Mouse (Mus musculus): ENCODE results near the gene Wfdc17. TPM values are rescaled to one million over a fixed set of nuclear protein-coding genes. Genes with fewer than 3 reads are reported as not detected.

The Wfdc17 gene
- total RNA-seq, 2 experiments from 2014 or later: 0.75 to 0.78 TPM

DNA sequence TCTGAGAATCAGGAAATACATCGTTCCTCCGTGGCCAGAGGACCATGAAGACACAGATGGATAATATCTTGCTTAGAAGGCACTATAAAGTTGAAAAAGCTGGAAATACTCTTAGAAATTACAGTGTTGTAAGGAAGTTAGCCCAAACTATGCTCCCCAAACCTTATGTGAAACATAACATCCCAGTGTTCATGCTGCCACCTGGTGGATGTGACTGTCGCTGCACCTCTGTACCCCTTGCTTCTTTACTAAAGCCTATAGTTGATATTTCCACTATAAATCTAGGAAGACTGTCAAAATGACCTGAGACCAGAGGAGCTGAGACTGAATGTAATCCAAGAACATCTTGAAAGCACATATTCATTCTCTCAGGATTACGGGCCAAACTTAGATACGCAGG lies 35.5 kb downstream of the Wfdc17 start:
- DNase-seq (ENCODE audit: low spot score in 2 of 2): peak; percentile 52 to 64

DNA sequence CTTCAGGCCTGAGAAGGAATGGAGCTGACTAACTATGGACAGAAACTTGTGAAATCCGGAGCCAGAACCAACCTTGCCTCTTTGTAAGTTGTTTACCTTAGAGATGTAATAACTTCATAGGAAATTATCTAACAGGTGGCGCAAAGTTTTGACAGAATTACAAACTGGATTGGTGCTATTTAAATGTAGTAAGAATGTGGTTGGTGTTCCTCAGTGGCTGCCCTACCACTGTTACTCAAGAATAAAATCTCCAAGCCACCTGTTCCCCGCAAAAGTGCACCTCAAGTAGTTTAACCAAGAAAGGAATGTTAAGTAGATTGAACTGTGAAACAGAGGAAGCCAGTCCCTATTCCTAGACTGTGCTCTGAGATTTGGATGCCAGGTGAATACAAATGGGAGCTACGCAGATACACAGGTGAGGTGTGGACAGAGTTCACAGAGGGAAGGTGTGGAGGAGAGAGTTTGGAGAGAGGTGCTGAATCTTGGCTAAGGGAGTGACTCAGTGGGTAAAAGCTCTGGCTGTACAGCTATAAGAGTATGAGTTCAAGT lies 36.7 kb downstream of the Wfdc17 start:
- DNase-seq (ENCODE audit: low spot score in 2 of 2): no peak

DNA sequence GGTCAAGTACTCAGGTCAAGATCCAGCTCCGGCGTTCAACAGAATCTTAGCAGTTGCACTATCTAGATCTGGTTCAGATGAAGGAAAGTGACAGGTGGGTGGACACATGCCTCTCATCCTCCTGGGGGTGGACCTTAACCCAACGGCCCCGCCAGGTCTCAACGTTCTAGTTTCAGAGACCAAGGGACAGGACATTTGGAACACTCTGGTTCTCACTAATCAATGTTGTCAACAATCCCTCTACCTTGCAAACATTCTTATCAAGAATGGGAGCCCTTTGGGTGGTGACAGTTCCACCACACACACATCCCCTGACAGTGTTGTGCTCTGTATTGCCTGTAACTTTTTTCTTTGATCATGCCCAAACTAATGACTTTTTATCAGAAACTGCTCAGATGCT lies 38.0 kb downstream of the Wfdc17 start:
- no peak for DNase-seq (ENCODE audit: low spot score in 2 of 2)

DNA sequence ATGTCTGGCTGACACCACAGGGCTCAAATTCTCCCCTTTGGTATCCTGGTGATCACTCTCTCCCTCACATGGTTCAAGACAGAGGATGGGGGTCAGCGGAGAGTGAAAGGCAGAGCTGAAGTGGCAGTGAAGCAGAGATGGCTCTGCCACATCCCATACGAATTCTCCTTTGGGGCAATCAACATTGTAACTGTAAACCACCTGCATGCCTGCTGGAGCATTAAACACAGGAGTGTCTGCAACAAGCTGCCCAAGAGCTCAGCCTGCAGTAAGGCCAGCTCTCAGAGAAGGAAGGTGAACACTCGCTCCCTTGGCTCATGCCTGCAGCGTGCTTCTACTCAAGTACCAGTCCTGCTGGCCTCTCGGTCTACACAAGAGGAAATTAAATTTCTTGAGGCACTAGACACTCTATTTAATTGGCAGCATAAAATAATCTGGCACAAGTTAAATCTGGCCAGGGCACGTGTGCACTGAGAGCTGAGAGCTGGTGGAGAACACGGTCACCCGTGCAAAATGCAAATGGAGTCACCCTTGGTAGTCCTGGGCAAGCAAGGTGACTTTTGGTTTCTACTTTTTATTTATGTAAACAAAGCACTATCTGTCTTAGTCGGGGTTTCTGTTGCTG lies 39.1 kb downstream of the Wfdc17 start:
- DNase-seq (ENCODE audit: low spot score in 2 of 2): no peak

DNA sequence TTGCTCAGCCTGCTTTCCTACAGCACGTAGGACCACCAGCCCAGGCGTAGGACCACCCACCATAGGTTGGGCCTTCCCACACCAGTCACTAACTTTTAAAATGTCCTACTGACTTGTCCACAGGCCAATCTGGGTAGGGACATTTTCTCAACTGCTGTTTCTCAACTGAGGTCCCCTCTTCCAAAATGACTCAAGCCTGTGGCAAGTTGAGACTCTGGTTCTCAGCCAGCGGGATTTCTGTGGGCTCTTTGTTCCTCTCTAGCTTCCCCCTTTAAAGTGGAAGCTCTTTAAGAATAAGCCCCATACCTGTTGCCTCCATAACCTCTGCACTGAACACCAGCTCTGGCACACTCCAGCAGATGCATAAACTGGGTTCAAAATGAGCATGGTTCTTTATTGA lies 39.7 kb downstream of the Wfdc17 start:
- no peak for DNase-seq (ENCODE audit: low spot score in 2 of 2)

DNA sequence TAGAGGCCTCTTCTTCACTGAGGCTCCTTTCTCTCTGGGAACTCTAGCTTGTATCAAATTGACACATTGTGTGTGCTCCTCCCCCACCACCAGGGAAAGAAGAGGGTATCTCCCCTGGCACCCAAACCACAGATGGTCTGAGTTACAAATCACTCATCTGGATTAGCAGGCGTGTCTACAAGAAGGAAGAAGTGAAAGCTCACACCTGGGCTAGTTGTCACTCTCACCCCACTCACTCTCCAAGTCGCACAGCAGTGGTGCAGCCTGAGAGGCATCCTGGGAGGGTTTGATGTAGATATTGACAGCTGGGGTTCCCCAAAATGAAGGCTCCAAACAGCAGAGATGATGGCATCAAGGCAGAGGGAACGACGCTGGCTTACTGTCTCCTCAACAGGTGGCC lies 42.4 kb downstream of the Wfdc17 start:
- no peak for DNase-seq (ENCODE audit: low spot score in 2 of 2)

DNA sequence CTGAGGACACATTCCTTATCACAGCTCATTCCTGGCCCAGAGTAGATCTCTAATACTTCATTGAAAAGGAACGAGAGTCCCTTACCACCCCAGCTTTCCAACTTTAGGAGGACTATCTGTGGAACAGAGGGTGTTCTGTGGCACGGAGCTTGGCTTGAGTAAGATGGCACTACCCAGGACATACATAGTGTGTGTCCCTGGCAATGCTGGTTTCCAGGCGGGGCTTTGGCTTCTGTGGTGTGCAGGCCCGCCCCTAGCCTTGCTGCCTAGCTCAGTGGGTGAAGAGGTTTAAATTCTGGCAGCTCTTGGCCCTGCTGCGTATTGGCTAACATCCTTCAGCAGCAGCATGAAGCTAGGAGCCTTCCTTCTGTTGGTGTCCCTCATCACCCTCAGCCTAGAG lies 42.9 kb downstream of the Wfdc17 start, which contains the start of gene Wfdc21:
Gene Wfdc21 (plus strand): TSS at position 260 of the 400 bp plus-strand sequence.
- DNase-seq (ENCODE audit: low spot score in 2 of 2): no peak

- DNase-seq (ENCODE audit: low spot score in 2 of 2): no peak
Observed at GRCm38 (mm10) chr11:83747376-83748265, 43.8 kb downstream of the Wfdc17 start.

- DNase-seq (ENCODE audit: low spot score in 2 of 2): peak; percentile 86 to 93
Observed at GRCm38 (mm10) chr11:83753581-83754181, 49.9 kb downstream of the Wfdc17 start, which contains the start of gene Heatr6. Gene Heatr6 (plus strand): TSS chr11:83753696.

- DNase-seq (ENCODE audit: low spot score in 2 of 2): no peak
Observed at GRCm38 (mm10) chr11:83754227-83754626, 50.4 kb downstream of the Wfdc17 start.

Other genes starting within 250 kb of the Wfdc17 start
- gene Mmp28, start 240.9 kb upstream of the Wfdc17 start, total RNA-seq (2021): 1 to 10 TPM; 4.7 to 5.4 TPM
- gene Taf15, start 230.9 kb upstream of the Wfdc17 start, total RNA-seq (2021): 10 to 100 TPM; 34.6 to 40.1 TPM
- not detected for gene Heatr9, start 181.8 kb upstream of the Wfdc17 start, total RNA-seq (2021)
- not detected for gene Ccl5, start 173.5 kb upstream of the Wfdc17 start, total RNA-seq (2021)
- 1 to 10 TPM; 4.0 to 4.9 TPM for gene Ccl9, start 125.4 kb upstream of the Wfdc17 start, total RNA-seq (2021)
- gene Ccl6, start 110.9 kb upstream of the Wfdc17 start, total RNA-seq (2021): 1 to 10 TPM; 2.9 to 3.7 TPM
- not detected for gene Rpl9-ps1, start 58.4 kb upstream of the Wfdc17 start, total RNA-seq (2021)
- not detected for gene Ccl3, start 54.6 kb upstream of the Wfdc17 start, total RNA-seq (2021)
- gene Ccl4, start 41.4 kb upstream of the Wfdc17 start, total RNA-seq (2021): under 1 TPM in 1 of 2 experiments, not detected in 1; 0.44 TPM
- not detected for gene Wfdc18, start 5.0 kb downstream of the Wfdc17 start, total RNA-seq (2021)
- under 1 TPM in 1 of 2 experiments, not detected in 1; 0.73 TPM for gene Wfdc21, start 42.9 kb downstream of the Wfdc17 start, total RNA-seq (2021)
- gene Heatr6, start 49.7 kb downstream of the Wfdc17 start, total RNA-seq (2021): 10 to 100 TPM; 11.1 to 12.8 TPM
- under 1 TPM in 1 of 2 experiments, not detected in 1; 0.26 TPM for gene Hnf1b, start 146.1 kb downstream of the Wfdc17 start, total RNA-seq (2021)
- gene Ddx52, start 238.1 kb downstream of the Wfdc17 start, total RNA-seq (2021): 10 to 100 TPM; 13.3 to 15.3 TPM